Mouse (Mus musculus) ES-Bruce4 (cell line): ENCODE data around the gene Mrgbp.

Experiments used
- CTCF ChIP-seq: IDR thresholded peaks from one replicate; pipeline ENCODE4 v1.8.1; 2011; ENCODE audit warnings: low read depth, low read length
- POLR2A ChIP-seq: IDR thresholded peaks from one replicate; pipeline ENCODE4 v1.8.1; 2011; ENCODE audit warnings: low read length; ENCODE audit not compliant: insufficient read depth

- TF ChIP-seq CTCF (no peak), POLR2A (no peak)
Observed at GRCm38 (mm10) chr2:180598157-180598705, 17.1 kb downstream of the Mrgbp start.
